Mouse (Mus musculus) lung, postnatal 4 days (tissue): Measurements from ENCODE around the gene Pigx.

Source experiments
- DNase-seq, 2 experiments: peaks; one replicate each; pipeline ENCODE4 v3.0.0; 2021

Gene Pigx

GRCm38 (mm10) chr16:32042367-32042766 is 57.2 kb downstream of the Pigx start:
- no peak for DNase-seq
